Mouse (Mus musculus): ENCODE results near the gene Efna5.

Gene Efna5

GRCm38 (mm10) chr17:62700791-62701602 is 180.1 kb downstream of the Efna5 start:
- DNase-seq (ENCODE audit: low spot score) = no peak

DNA sequence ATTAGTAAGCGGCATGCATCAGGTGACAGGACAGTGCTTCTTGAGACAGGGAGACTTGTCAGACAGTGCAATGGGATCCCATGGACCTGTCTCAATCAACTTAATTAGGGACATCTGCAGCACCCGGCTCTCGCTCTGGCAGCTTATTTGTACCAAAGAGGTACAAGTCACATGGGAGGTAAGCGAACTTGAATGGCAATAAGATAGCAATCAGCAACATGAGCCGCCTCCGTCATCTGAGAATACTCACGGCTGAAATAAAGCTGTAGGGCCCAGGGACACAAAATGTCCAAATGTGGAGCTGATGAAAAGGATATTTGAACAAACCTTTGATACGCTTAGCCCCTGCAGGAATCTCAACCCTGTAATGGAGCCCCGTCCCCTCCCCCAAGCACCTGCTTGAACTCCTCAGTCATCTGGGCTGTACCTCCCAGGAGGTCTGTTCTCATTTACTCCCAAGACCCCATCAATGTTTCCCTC is 186.1 kb downstream of the Efna5 start:
- DNase-seq (ENCODE audit: low spot score) = no peak

DNA sequence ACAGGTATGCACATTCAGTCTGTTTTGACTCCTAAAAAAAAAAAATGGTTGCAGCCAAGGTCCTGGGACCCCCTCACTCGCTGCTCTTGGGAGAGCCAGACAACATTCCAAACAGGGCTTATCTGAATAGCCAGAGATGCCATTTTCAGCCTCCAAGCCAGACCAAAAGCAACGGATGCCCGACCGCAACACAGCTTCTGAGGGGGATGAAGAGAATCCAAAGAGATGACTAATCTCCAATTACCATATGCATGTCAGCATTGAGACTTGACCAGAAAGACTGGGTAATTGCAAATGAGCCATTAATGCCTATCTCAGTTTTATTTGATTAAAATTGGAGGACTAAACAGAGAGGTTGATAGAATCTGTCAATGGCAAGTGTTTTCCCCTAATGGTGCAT is 188.9 kb downstream of the Efna5 start:
- DNase-seq (ENCODE audit: low spot score) = no peak

- DNase-seq (ENCODE audit: low spot score) = no peak
These were observed 189.9 kb downstream of the Efna5 start for GRCm38 (mm10) chr17:62691201-62691715.

DNA sequence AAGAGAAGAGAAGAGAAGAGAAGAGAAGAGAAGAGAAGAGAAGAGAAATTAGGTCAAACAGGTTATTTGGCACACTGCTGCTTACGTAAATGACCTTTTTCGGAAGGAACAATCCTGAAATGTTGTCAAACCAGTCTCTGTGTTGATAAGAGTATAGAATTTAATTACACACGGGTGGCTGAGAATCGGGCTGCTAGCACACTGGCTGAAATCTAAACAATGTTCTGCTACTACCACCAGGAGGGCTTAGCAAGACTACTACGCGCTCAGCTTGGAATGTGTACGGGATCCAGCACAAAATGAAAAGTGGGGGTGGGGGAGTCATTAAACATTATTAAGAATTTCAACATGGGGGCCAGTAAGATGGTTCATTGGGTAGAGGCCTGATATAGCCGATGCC is 190.9 kb downstream of the Efna5 start:
- no peak for DNase-seq (ENCODE audit: low spot score)

- no peak for DNase-seq (ENCODE audit: low spot score)
These were observed 191.5 kb downstream of the Efna5 start for GRCm38 (mm10) chr17:62689646-62690045.

- no peak for DNase-seq (ENCODE audit: low spot score)
These were observed 193.7 kb downstream of the Efna5 start for GRCm38 (mm10) chr17:62687369-62687768.

GRCm38 (mm10) chr17:62685181-62685580 is 195.9 kb downstream of the Efna5 start:
- DNase-seq (ENCODE audit: low spot score) = no peak

- no peak for DNase-seq (ENCODE audit: low spot score)
These were observed 198.0 kb downstream of the Efna5 start for GRCm38 (mm10) chr17:62683142-62683541.

DNA sequence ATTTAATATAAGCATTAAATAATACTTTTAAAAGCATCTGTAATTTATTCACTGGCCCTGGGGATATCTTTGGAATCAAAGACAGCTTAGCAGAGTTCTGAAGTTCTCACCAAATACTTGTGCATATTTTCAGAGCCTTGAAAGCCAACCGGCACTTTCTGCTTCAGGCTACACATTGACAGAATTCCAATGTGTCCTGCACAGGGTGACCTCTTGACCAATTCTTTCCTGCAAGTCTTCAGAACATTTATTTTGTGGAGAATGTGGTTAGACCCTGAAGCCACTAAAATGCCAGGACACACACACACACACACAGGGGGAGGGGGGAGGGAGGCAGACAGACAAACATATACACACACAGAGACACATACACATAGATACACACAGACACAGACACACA is 199.4 kb downstream of the Efna5 start:
- DNase-seq (ENCODE audit: low spot score) = no peak

DNA sequence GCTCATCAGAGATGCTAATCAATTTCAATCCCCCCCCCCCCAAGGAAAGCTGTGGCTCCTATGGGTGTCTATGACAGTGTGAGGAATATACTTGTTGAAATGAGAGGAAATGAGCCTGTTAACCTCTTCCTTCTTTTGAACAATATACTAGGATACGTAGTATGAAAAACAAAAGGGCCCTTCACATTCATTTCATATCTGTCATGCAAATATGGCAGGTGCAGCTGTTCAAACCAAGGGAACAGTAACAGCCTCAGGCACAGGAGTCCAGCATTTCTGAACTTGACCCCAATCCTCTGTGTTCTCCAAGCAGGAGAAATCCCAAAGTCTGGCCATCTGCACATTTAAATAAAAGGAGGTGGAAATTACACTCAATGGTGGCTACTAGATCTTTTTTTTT is 200.4 kb downstream of the Efna5 start:
- no peak for DNase-seq (ENCODE audit: low spot score)

DNA sequence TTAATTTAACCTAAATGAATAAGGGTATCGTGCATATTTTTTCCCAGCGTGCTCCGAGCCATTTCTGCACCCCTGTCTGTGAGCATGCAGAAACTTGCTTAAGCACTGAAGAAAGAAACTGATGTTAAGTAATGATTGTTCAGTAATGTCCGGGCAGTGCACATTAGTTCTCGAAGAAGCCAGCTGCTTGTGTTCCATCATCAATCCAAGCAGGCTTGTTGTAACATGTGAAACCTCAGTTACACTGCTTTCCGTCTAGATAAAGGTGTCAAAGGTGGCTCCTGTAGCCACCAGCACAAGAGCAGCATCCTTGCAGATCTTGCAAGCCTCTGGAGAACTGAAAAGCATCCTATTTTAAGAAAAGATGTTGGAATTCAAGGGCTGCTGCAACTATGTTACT is 204.3 kb downstream of the Efna5 start:
- DNase-seq (ENCODE audit: low spot score) = no peak

- DNase-seq (ENCODE audit: low spot score) = no peak
These were observed 204.7 kb downstream of the Efna5 start for GRCm38 (mm10) chr17:62676409-62676808.

DNA sequence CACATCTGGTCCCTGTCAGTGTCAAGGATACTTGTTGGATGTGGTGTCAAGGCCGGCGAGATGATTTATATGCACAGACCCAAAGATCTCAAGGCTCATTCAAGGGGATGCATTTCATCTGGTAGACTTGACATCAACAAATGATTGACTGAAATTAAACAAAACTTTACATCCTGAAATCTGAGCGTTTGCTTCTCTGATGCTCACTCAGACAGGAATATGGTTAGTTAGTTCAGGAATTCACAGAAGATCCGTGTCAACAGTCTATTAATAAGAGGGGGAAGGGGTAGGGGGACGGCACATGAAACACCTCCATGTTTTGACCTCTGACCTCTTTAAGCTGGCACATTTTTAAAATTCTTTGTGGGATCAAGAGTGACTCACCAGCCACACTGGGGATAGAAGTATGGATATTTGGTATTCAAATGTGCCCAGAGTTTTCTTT is 205.3 kb downstream of the Efna5 start:
- no peak for DNase-seq (ENCODE audit: low spot score)

- no peak for DNase-seq (ENCODE audit: low spot score)
These were observed 209.0 kb downstream of the Efna5 start for GRCm38 (mm10) chr17:62672068-62672467.

- no peak for DNase-seq (ENCODE audit: low spot score)
These were observed 214.4 kb downstream of the Efna5 start for GRCm38 (mm10) chr17:62666761-62667160.

DNA sequence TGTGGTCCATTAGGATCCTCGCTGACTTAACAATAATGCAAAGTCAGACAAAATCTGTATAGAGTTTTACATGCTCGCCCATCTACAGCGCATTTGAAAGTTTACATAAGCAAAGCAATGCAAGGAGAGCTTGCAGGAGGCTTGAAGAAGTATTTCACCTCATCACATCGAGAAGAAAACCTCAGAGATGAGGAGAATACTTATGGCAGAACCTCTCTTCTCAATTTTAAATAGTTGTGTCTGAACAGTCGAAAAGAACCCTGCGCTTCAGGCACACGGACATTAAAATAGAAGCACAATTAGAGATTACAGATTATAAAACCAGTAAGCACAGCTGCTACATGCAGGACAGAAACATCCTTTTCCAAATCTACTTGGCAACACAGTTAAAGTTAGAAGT is 215.3 kb downstream of the Efna5 start:
- DNase-seq (ENCODE audit: low spot score) = no peak

- DNase-seq (ENCODE audit: low spot score) = no peak
These were observed 216.4 kb downstream of the Efna5 start for GRCm38 (mm10) chr17:62664709-62665108.

- DNase-seq (ENCODE audit: low spot score) = no peak
These were observed 219.3 kb downstream of the Efna5 start for GRCm38 (mm10) chr17:62661801-62662200.

DNA sequence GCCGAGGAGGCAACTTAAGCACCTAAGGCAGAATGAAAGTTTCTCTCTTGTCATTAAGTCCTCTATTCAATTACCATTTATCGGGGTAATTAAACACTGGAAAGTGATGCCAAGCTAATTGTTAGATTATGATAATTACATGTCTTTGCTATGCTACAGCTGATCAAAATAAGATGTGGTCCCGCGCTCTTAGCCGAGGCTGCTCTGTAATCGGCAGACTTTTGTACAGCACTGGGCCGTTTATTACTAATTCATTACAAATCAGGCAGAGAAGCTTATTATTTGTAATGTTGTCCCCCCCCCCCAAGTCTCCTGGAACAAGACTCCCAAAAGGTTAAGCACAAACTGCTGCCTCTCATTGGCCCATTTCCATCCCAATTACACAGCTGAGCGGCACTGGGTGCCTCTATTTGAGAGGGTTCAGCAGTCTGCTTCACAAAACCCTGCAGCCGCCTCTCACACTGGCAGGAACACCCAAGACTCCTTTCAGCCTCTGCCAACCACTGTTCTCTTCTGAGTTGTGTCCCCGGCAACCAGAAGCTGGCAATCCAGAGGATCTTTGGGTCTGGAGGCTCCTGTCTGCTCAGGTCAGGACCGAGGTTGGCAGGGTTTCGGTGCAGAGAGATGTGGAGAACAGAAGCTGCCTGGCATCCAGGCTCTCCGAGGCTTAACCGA is 221.5 kb downstream of the Efna5 start:
- DNase-seq (ENCODE audit: low spot score) = no peak

DNA sequence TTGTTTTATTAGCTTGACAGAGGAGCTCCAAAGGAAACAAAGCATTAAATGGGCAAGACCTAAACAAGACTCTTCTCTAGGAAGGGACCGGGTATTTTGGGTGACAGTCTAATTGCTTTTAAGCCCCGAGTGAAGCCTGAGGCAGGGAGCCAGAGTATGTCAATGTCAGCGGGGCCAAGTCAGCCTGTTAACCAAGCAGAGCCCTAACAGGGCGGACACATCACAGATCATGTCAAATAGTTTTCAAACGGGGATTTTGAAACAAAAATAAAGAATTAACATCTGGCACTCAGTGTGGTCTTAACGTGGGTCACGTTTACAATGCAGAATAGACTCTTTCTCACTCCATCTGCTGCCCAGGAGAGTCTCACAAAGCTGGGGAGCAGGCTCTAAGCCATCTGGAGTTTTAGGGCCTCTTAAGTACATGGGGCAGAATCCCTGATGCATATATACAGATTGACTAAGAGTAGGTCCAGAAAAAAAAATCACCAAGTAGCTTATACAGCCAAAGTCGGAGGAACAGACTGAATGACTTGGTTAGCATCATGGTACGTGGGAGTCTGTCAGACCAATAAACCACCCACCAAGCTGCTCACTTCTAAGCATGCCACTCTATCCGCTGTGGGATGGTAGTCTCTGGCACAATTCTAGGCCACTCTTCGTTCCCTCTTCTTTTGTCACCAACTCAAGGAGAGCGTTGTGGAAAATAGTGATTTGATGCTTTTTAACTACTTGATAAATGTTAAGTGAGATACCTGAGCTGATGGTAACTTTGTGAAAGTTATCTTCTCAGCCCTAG is 223.1 kb downstream of the Efna5 start:
- DNase-seq (ENCODE audit: low spot score) = no peak

- DNase-seq (ENCODE audit: low spot score) = no peak
These were observed 224.1 kb downstream of the Efna5 start for GRCm38 (mm10) chr17:62657051-62657450.
